ENCODE assay signal across 15 mouse cellular contexts in the genomic region with DNA sequence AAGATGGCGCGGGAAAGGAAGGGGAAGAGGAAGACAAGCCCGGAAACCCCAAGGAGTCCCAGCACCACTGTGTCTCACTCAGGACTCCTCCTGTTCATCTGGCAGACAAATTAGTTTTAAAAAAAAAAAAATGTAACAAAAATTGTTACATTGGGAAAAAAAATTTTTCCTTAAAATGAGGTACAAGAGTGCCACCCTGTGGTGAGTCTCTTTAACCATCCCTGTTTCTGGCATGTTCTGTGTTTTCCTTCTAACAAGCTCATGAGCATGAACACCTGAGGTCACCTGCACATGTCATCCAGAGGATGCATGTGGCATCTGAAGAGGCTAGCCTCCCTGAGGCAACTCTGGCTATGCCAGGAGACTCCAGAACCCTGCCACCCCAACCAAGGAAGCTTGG. TPM values are rescaled to one million over a fixed set of nuclear protein-coding genes. Genes with fewer than 3 reads are reported as not detected.
DNase-seq lines count a peak whose midpoint lies in the region; ATAC-seq and TF ChIP-seq lines count a peak whose summit lies in the region.
"Had no signal": no experiment of that assay in that cellular context is flagged by ENCODE, and none has a peak within 500 bp of the region (broad histone marks: within the 10 kb centered on the region; RNA-seq: fewer than 3 reads in every experiment).

No protein-coding gene starts in this region.

- peak; percentile 40 for TF ChIP-seq RAD21 in MEL (IDR thresholded peaks at IDR 0.05; ENCODE audit: low read depth, low read length)

- no peak overlapping the region for H3K4me3 ChIP-seq in heart, adult 2 months
- H3K4me3 ChIP-seq in heart, embryonic 11.5 days (ENCODE audit: low read depth, low read length) = no peak overlapping the region
- H3K4me3 ChIP-seq in lung, postnatal 0 days (ENCODE audit: low read depth, low read length) = no peak overlapping the region
- no peak overlapping the region for H3K4me3 ChIP-seq in MEL (ENCODE audit: control insufficient read depth in 1 of 2, insufficient read depth in 1 of 2, low read depth in 2 of 2, low read length in 2 of 2)
- H3K4me3 ChIP-seq in cortical plate, adult 2 months (ENCODE audit: insufficient read depth, low read length) = no peak overlapping the region
- H3K4me3 ChIP-seq: embryonic facial prominence, embryonic 12.5 days; forebrain, embryonic 12.5 days; limb, embryonic 12.5 days; megakaryocyte, embryonic 14.5 days had no signal

- WGBS in heart, adult 2 months = 73% methylated on average over 3 of the region's 3 CpGs
- WGBS in heart, embryonic 11.5 days (ENCODE audit: insufficient replicate concordance) = 91% methylated on average over 3 of the region's 3 CpGs
- 94% methylated on average over 3 of the region's 3 CpGs for WGBS in lung, postnatal 0 days

- intact Hi-C loops in heart, adult 2 months (cut with DNase I) = no loop called here

- peak; percentile 25 for TF ChIP-seq CTCF in heart, adult 2 months (IDR thresholded peaks at IDR 0.05)
- peak; percentile 36 for TF ChIP-seq CTCF in lung, postnatal 0 days (IDR thresholded peaks at IDR 0.05)
- peak in 1 of 3 experiments; percentile 54; a peak in 2 of 6 replicates for TF ChIP-seq CTCF in MEL (IDR thresholded peaks at IDR 0.05 in 2 of 3, conservative IDR thresholded peaks at IDR 0.05 in 1 of 3; ENCODE audit: control insufficient read depth in 1 of 3, insufficient read depth in 1 of 3, low read depth in 2 of 3, low read length in 3 of 3, poor library complexity in 1 of 3, severe bottlenecking in 1 of 3)
- peak; percentile 20; the same call in 1 of the 2 replicates for TF ChIP-seq CTCF in cortical plate, adult 2 months (IDR thresholded peaks at IDR 0.05; ENCODE audit: extremely low read depth, insufficient read depth, low read length)

- no peak for DNase-seq in heart, adult 2 months
- DNase-seq in lung, postnatal 0 days (ENCODE audit: low spot score) = no peak
- no peak for DNase-seq in lung, postnatal 25 days (ENCODE audit: low spot score)
- DNase-seq in MEL (ENCODE audit: low read depth, low spot score) = peak; percentile 32
- DNase-seq in ovary, postnatal 36 days (ENCODE audit: low spot score) = no peak
- DNase-seq: adrenal gland, postnatal 14 days; layer of hippocampus, postnatal 36 days; liver, postnatal 0 days had no signal

- no peak for TF ChIP-seq POLR2A in heart, adult 2 months (IDR thresholded peaks at IDR 0.05; ENCODE audit: insufficient read depth, low read depth, low read length)
- no peak for TF ChIP-seq POLR2A in MEL (IDR thresholded peaks at IDR 0.05; ENCODE audit: control insufficient read depth in 1 of 2, insufficient read depth in 1 of 2, low read depth in 1 of 2, low read length in 2 of 2, poor library complexity in 1 of 2)
- TF ChIP-seq POLR2A in cortical plate, adult 2 months (IDR thresholded peaks at IDR 0.05; ENCODE audit: extremely low read depth, insufficient read depth, low read length) = no peak

- no peaks in the 10 kb centered on the region for H3K36me3 ChIP-seq in heart, adult 2 months (ENCODE audit: control insufficient read depth, insufficient read depth, low read length)
- peaks cover 6% of the 10 kb centered on the region for H3K36me3 ChIP-seq in heart, embryonic 11.5 days (ENCODE audit: control insufficient read depth, insufficient read depth, low read length)
- 0 out of 2 replicates have a peak, but pooled peaks cover 4% of the 10 kb centered on the region for H3K36me3 ChIP-seq in lung, postnatal 0 days (ENCODE audit: insufficient read depth, low read length)
- H3K36me3 ChIP-seq in MEL (ENCODE audit: control insufficient read depth in 1 of 2, insufficient read depth in 2 of 2, low read length in 2 of 2) = no peaks in the 10 kb centered on the region

- no peak overlapping the region for H3K27ac ChIP-seq in heart, adult 2 months
- H3K27ac ChIP-seq in heart, embryonic 11.5 days (ENCODE audit: low read depth, low read length) = no peak overlapping the region
- no peak overlapping the region for H3K27ac ChIP-seq in lung, postnatal 0 days (ENCODE audit: low read length)
- H3K27ac ChIP-seq in MEL (ENCODE audit: control insufficient read depth, low read depth, low read length) = no peak overlapping the region
- no peak overlapping the region for H3K27ac ChIP-seq in cortical plate, adult 2 months (ENCODE audit: insufficient read depth, low read length)
- H3K27ac ChIP-seq: embryonic facial prominence, embryonic 12.5 days; forebrain, embryonic 12.5 days; limb, embryonic 12.5 days had no signal

- no peaks in the 10 kb centered on the region for H3K9me3 ChIP-seq in heart, embryonic 11.5 days (replicated peaks; ENCODE audit: control insufficient read depth, low read length)
- no peaks in the 10 kb centered on the region for H3K9me3 ChIP-seq in lung, postnatal 0 days (ENCODE audit: low read length)
- no peaks in the 10 kb centered on the region for H3K9me3 ChIP-seq in MEL (replicated peaks; ENCODE audit: insufficient read depth, low read length)
- H3K9me3 ChIP-seq: embryonic facial prominence, embryonic 12.5 days; forebrain, embryonic 12.5 days; limb, embryonic 12.5 days; megakaryocyte, embryonic 14.5 days had no signal

- no peaks in the 10 kb centered on the region for H3K79me2 ChIP-seq in heart, adult 2 months (replicated peaks; ENCODE audit: control insufficient read depth, insufficient read depth, low read length)
- no peaks in the 10 kb centered on the region for H3K79me2 ChIP-seq in MEL (ENCODE audit: control insufficient read depth, insufficient read depth, low read length, poor library complexity)

- no peaks in the 10 kb centered on the region for H3K27me3 ChIP-seq in heart, adult 2 months (ENCODE audit: control insufficient read depth, insufficient read depth, low read length)
- no peaks in the 10 kb centered on the region for H3K27me3 ChIP-seq in heart, embryonic 11.5 days (ENCODE audit: control insufficient read depth, insufficient read depth, low read length)
- H3K27me3 ChIP-seq in lung, postnatal 0 days (replicated peaks; ENCODE audit: insufficient read depth, low read length) = no peaks in the 10 kb centered on the region
- no peaks in the 10 kb centered on the region for H3K27me3 ChIP-seq in MEL (ENCODE audit: control insufficient read depth in 1 of 2, insufficient read depth in 2 of 2, low read length in 2 of 2)
- H3K27me3 ChIP-seq: embryonic facial prominence, embryonic 12.5 days; forebrain, embryonic 12.5 days; limb, embryonic 12.5 days had no signal

- no peak overlapping the region for H3K9ac ChIP-seq in heart, adult 2 months (ENCODE audit: low read depth, low read length)
- no peak overlapping the region for H3K9ac ChIP-seq in heart, embryonic 11.5 days (ENCODE audit: low read depth, low read length)
- H3K9ac ChIP-seq in lung, postnatal 0 days (replicated peaks; ENCODE audit: low read depth) = no peak overlapping the region
- no peak overlapping the region for H3K9ac ChIP-seq in MEL (ENCODE audit: control insufficient read depth, low read depth, low read length, poor library complexity, severe bottlenecking)
- H3K9ac ChIP-seq: embryonic facial prominence, embryonic 12.5 days; forebrain, embryonic 12.5 days; limb, embryonic 12.5 days; liver, postnatal 0 days had no signal

- no peak for ATAC-seq in heart, embryonic 11.5 days (replicated peaks; ENCODE audit: insufficient number of reproducible peaks, low FRiP score, low TSS enrichment)
- no peak for ATAC-seq in lung, postnatal 0 days
- ATAC-seq: inflammation-experienced regulatory T-cells, adult 6 months; liver, postnatal 0 days had no signal

- H3K4me1 ChIP-seq in heart, adult 2 months (ENCODE audit: control insufficient read depth, insufficient read depth, low read length) = no peaks in the 10 kb centered on the region
- no peaks in the 10 kb centered on the region for H3K4me1 ChIP-seq in heart, embryonic 11.5 days (ENCODE audit: control insufficient read depth, insufficient read depth, low read length)
- no peaks in the 10 kb centered on the region for H3K4me1 ChIP-seq in lung, postnatal 0 days (ENCODE audit: insufficient read depth, low read depth, low read length)
- no peaks in the 10 kb centered on the region for H3K4me1 ChIP-seq in MEL (ENCODE audit: control insufficient read depth in 1 of 2, insufficient read depth in 2 of 2, low read length in 2 of 2)
- H3K4me1 ChIP-seq in cortical plate, adult 2 months (ENCODE audit: control insufficient read depth, insufficient read depth, low read length) = no peaks in the 10 kb centered on the region
- H3K4me1 ChIP-seq: embryonic facial prominence, embryonic 12.5 days; forebrain, embryonic 12.5 days; limb, embryonic 12.5 days; megakaryocyte, embryonic 14.5 days had no signal

- TF ChIP-seq EP300 in heart, adult 2 months (IDR thresholded peaks at IDR 0.05; ENCODE audit: insufficient read depth, low read depth, low read length) = no peak
- no peak for TF ChIP-seq EP300 in lung, postnatal 0 days (IDR thresholded peaks at IDR 0.05)
- TF ChIP-seq EP300 in MEL (IDR thresholded peaks at IDR 0.05; ENCODE audit: low read depth in 1 of 2, low read length in 2 of 2) = no peak

- H3K4me2 ChIP-seq in heart, embryonic 11.5 days = no peak overlapping the region
- H3K4me2 ChIP-seq in lung, postnatal 0 days (replicated peaks; ENCODE audit: low read depth, low read length) = no peak overlapping the region
- H3K4me2 ChIP-seq: embryonic facial prominence, embryonic 12.5 days; forebrain, embryonic 12.5 days; limb, embryonic 12.5 days had no signal

TF ChIP-seq in MEL, 35 proteins besides CTCF, POLR2A, EP300 and RAD21:
- TF ChIP-seq SMC3 (IDR thresholded peaks at IDR 0.05; ENCODE audit: low read depth, low read length) (peak; percentile 45), ZNF384 (IDR thresholded peaks at IDR 0.05; ENCODE audit: low read depth, low read length) (peak; percentile 76), TCF12 (IDR thresholded peaks at IDR 0.05; ENCODE audit: low read depth, low read length) (no peak)

RNA-seq across cellular contexts. Expression of a gene that starts 10.9 kb away (rescaled TPM):
- total RNA-seq in heart, adult 2 months (2021) = 10 to 100 TPM; 37.7 to 42.4 TPM
- 18.2 and 30.2 TPM in 2 replicates for polyA plus RNA-seq in heart, adult 2 months (2012; rRNA removed)
- polyA plus RNA-seq in heart, embryonic 11.5 days (2014; fragmentation: Nextera tagmentation; extraction: Ambion mirVana) = 42.8 and 43.4 TPM in 2 replicates
- polyA plus RNA-seq in lung, postnatal 0 days (2015; fragmentation: Nextera tagmentation; extraction: Ambion mirVana) = 28.0 and 29.5 TPM in 2 replicates
- 29.8 and 30.9 TPM in 2 replicates for total RNA-seq in MEL (2012; rRNA removed)
- 10 to 100 TPM in 1 of 2 experiments, not detected in 1; 46.6 TPM for polyA plus RNA-seq in MEL (2012; ENCODE audit: insufficient read depth in 1 of 2, insufficient read length in 2 of 2, low read depth in 1 of 2, low replicate concordance in 2 of 2, missing spikeins in 1 of 2)
- polyA plus RNA-seq in cortical plate, adult 2 months (2012; rRNA removed) = 63.1 and 64.6 TPM in 2 replicates

RNA-seq across cellular contexts. Expression of a gene that starts 11.0 kb away (rescaled TPM):
- 10 to 100 TPM; 18.4 to 22.4 TPM for total RNA-seq in heart, adult 2 months (2021)
- 65.6 and 72.4 TPM in 2 replicates for polyA plus RNA-seq in heart, adult 2 months (2012; rRNA removed)
- 11.4 and 12.7 TPM in 2 replicates for polyA plus RNA-seq in heart, embryonic 11.5 days (2014; fragmentation: Nextera tagmentation; extraction: Ambion mirVana)
- 14.9 and 15.0 TPM in 2 replicates for polyA plus RNA-seq in lung, postnatal 0 days (2015; fragmentation: Nextera tagmentation; extraction: Ambion mirVana)
- 2.1 and 2.8 TPM in 2 replicates for total RNA-seq in MEL (2012; rRNA removed)
- 10 to 100 TPM in 1 of 2 experiments, not detected in 1; 12.4 TPM for polyA plus RNA-seq in MEL (2012; ENCODE audit: insufficient read depth in 1 of 2, insufficient read length in 2 of 2, low read depth in 1 of 2, low replicate concordance in 2 of 2, missing spikeins in 1 of 2)
- polyA plus RNA-seq in cortical plate, adult 2 months (2012; rRNA removed) = 96.8 and 99.6 TPM in 2 replicates
